Mouse (Mus musculus) spleen, postnatal 14 days (tissue): Measurements from ENCODE around the gene Adcy7.
A peak's percentile ranks its signal among the peaks of the same experiment; 100 is the strongest.

ENCODE experiments used
- DNase-seq, 2 experiments: peaks; one replicate each; pipeline ENCODE4 v3.0.0; 2021 to 2022; ENCODE audit warnings: low spot score in 2 of 2

The Adcy7 gene

DNA sequence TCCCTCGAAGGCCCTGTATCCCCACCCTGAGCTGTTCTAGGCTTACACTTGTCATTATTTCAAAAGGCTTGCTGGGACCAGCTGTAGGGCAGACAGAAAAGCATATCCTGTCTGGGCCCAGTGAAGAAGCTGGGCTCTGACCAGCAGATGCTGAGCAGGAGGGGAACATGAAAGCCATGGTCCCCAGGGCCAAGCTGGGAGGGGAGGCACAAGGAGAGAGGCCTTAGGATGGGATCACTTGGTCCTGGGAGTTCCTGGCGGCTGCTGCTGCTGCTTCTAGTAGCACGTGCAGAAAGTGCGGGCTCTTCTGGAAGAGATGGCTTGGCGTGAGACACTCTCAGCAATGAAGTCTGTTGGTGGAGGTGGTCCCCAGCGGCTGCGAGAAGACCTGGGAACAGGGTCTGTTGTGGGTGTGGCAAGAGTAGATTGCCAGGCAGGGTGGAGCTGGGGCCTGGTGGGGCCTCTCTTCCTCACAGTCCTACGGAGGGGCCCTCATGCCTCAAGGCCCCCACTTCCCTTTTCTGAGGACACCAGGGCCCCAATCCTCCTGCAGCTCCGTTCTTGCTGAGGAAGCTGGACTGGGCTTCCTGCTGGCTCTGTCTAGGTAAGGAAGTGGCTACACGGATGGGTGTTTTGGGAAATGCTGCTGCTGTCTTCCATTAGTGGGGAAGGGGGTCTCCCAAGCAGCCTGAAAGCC is 27.9 kb downstream of the Adcy7 start:
- DNase-seq, result no peak

- no peak for DNase-seq
Measured at GRCm38 (mm10) chr8:88301589-88302437, 29.6 kb downstream of the Adcy7 start.

DNA sequence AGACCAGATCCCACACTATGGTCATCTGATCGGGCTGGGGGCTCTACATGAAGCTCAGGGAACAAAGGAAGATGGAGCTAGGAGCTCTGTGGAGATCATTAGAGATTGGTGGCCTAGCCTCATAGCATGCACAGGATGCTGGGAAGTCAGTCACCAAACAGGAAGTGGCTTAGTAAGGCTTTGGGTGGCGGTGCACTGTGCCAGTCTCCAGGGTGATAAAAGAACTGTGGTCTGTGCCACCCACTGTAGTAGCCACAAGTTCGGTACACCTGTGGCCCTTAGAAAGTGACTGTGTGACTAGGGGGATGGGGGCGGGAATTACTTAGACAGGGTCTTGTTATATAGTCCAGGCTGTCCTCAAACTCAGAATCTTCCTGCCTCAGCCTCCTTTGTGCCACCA is 33.6 kb downstream of the Adcy7 start:
- DNase-seq, result no peak

DNA sequence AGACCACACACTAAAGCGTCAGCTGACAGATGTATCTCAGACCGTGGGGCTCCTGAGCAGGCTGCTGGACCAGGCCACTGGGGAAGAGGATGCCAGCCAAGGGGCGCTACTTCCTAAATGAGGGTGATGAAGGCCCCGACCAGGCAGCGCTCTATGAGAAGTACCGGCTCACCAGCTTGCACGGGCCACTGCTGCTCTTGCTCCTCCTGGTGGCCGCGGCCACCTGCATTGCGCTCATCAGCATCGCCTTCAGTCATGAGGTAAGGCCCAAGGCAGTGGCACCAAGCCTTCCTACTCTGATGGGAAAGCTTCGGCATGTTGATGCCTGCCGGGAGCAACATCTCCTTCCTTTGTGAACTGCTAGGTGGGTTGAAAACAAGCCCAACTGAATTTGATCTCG is 34.3 kb downstream of the Adcy7 start:
- DNase-seq, result no peak

GRCm38 (mm10) chr8:88307736-88308135 is 35.5 kb downstream of the Adcy7 start:
- DNase-seq, result no peak

GRCm38 (mm10) chr8:88309274-88309873 is 37.2 kb downstream of the Adcy7 start:
- DNase-seq, result peak in 1 of 2 experiments; percentile 32

GRCm38 (mm10) chr8:88309881-88310280 is 37.7 kb downstream of the Adcy7 start:
- no peak for DNase-seq

GRCm38 (mm10) chr8:88310286-88310685 is 38.1 kb downstream of the Adcy7 start:
- no peak for DNase-seq

GRCm38 (mm10) chr8:88312966-88313365 is 40.8 kb downstream of the Adcy7 start:
- DNase-seq, result no peak

DNA sequence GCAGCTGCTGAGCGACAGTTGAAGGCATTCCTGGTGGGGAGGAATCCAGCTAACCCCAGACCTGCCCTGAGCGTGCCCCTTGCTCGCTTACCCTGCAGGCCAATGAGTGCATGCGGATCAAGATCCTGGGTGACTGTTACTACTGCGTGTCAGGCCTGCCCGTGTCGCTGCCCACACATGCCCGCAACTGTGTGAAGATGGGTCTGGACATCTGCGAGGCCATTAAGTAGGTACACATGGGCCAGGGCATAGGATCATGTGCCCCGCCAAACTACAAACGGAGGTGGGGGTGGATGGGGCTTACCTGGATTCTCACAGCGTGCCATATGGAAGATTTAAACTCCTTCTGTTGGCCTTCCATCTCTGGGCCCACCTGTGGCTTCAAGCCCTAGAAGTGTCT is 41.8 kb downstream of the Adcy7 start:
- no peak for DNase-seq

- no peak for DNase-seq
Measured at GRCm38 (mm10) chr8:88315302-88315701, 43.1 kb downstream of the Adcy7 start.

DNA sequence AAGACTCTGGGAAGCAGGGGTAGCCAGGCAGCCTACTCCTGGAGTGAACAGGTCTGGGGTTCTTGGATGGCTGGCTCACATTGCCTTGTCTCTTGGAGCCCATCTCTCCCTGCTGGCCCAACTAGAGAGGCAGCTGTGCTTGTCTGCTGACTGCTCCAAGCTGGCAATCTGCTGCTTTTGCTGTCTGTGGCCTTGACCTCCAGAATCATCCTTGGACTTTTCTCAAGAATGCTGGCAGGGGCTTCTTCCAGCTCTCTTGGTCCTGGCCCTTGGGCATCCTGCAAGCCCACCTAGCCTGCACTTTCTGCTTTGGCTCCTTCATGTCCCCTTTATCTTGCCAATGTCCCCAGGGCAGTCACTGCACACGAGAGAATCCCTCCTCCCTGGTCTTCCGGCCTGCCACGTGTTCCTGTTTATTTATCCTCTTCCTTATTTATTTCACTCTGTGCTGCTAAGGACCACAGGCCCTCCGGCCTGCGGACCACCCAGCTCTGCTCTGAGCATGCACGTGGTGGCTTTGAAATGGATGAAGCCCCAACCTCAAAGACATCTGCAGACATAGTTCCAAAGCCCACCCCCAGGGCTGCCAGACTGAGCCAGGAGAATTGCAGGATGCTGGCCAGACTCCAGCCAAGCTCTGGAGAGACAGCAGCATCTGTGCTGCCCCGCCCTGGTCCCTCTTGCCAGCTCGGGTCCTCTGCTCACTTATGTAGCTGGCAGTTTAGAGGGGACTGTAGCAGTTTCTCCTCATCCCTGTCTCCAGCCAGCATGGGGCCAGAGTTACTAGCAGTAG is 44.1 kb downstream of the Adcy7 start:
- no peak for DNase-seq

DNA sequence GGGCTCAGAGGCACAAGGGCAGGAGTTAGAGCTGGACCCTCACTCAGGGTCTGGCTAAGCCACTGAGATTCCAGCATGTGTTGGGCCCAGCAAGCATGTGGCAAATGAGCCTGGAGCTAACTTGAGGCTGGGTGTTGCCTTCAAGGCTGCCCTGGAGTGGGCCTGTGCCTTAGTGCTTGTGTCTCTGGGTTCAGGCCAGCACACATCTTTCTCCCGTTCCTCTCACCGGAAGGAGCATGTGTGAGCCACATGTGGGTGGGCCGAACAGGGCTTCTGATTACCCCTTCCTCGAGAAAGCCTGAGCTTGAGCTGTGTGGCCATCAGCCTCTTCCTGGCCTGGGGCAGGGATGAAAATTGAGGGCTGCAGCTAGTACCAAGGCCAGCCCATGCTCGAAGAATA is 45.1 kb downstream of the Adcy7 start:
- DNase-seq, result no peak

- no peak for DNase-seq
Measured at GRCm38 (mm10) chr8:88318151-88318550, 45.9 kb downstream of the Adcy7 start.

GRCm38 (mm10) chr8:88320134-88320533 is 47.9 kb downstream of the Adcy7 start:
- peak in 1 of 2 experiments; percentile 5 for DNase-seq

DNA sequence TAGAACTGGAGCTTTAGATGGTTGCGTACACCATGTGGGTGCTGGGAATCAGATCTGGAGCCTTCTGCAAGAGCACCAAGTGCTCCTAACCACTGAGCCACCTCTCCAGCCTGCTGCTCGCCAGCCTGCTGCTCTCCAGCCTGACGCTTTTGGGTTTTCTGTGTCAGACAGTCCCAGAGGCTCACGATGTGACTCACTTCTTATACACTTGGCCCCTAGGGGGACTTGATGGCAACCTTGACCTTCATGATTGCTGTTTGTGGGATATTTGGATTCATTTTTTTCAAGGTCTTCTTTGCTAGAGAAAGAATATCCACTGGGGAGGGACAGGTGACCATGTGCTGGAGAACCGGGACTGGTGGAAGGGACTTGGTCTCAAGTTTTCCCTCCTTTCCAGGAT is 49.2 kb downstream of the Adcy7 start:
- DNase-seq, result no peak

DNA sequence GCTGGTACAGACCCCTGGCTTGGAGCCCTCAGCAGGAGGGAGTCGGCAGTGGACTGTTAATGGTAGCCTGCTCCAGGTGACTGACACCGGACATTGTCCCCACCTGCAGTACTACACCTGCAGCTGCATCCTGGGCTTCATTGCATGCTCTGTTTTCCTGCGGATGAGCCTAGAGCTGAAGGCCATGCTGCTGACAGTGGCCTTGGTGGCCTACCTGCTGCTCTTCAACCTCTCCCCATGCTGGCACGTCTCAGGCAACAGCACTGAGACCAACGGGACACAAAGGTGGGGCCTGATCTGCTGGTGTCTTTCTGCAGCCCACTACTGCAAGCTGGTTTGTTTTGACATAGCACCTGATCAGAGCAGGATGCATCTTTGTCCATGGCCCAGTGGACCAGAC is 51.3 kb downstream of the Adcy7 start:
- no peak for DNase-seq

GRCm38 (mm10) chr8:88324760-88325159 is 52.6 kb downstream of the Adcy7 start:
- DNase-seq, result no peak

GRCm38 (mm10) chr8:88325251-88325650 is 53.0 kb downstream of the Adcy7 start:
- DNase-seq, result no peak

- no peak for DNase-seq
Measured at GRCm38 (mm10) chr8:88325795-88326194, 53.6 kb downstream of the Adcy7 start.

- no peak for DNase-seq
Measured at GRCm38 (mm10) chr8:88326328-88326727, 54.1 kb downstream of the Adcy7 start.

DNA sequence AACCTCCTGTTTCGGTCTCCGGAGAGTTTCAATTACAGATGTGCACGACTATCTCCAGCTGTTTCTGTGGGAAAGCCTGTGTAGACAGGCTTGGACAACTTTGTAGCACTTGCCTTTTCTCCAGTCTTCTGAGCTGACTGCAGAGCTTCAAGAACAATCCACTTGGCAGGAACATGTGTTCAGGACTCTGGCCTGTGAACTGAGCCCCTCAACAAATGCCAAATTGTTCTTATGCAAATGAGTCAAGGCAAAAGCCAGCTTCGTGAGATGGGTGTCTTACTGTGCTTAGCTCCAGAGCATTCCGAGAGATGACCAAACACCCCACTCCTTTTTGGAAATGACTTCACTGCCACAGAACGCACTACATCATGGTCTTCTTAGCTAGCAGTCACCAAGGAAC is 56.5 kb downstream of the Adcy7 start:
- no peak for DNase-seq
